Comparison of ENCODE assay signal across 8 mouse cellular contexts in the genomic region with DNA sequence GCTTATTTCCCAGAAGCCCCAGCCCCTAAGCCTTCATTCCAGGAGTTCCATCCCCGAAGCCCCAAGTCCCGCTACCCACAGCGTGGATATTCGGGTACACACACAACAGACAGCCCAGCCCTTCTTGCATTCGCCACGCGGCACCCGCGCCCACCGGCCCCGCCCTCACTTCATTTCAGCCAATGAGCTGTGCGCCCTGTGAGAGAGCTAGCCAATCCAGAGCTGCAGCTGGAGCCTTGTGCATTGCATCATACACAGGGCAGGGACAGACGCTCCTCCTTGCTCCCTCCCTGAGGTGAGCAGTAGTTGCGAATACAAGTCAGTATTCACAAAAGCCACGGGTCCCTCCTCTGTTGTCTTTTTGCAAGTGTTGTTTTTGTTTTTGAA. TPM values are rescaled to one million over a fixed set of nuclear protein-coding genes. Genes with fewer than 3 reads are reported as not detected.
DNase-seq lines count a peak whose midpoint lies in the region; ATAC-seq and TF ChIP-seq lines count a peak whose summit lies in the region.

Pycr1 (minus strand) TSS at position 169 of the 387 bp plus-strand sequence.

- TF ChIP-seq POLR2A in limb, embryonic 14.5 days (IDR thresholded peaks at IDR 0.05; ENCODE audit: borderline replicate concordance, extremely low read depth, insufficient read depth, insufficient read length), result peak; percentile 33; the same call in 1 of the 2 replicates

- H3K9me3 ChIP-seq in embryonic facial prominence, embryonic 13.5 days, result no peaks in the 10 kb centered on the region
- no peaks in the 10 kb centered on the region for H3K9me3 ChIP-seq in limb, embryonic 14.5 days (ENCODE audit: control insufficient read depth, low read length)
- no peaks in the 10 kb centered on the region for H3K9me3 ChIP-seq in midbrain, postnatal 0 days (ENCODE audit: low read length)

- peak; percentile 98 for ATAC-seq in embryonic facial prominence, embryonic 13.5 days (ENCODE audit: insufficient number of reproducible peaks, insufficient read depth, low FRiP score, low TSS enrichment, low read depth)
- peak; percentile 99 for ATAC-seq in limb, embryonic 14.5 days (ENCODE audit: low FRiP score, low read depth)
- peak; percentile 96 for ATAC-seq in midbrain, postnatal 0 days (ENCODE audit: low FRiP score)

- H3K9ac ChIP-seq in embryonic facial prominence, embryonic 13.5 days, result peak within 1 kb of the TSS; percentile 80
- peak within 1 kb of the TSS; percentile 73 for H3K9ac ChIP-seq in limb, embryonic 14.5 days (ENCODE audit: low read depth, low read length, severe bottlenecking)
- peak within 1 kb of the TSS; percentile 69 for H3K9ac ChIP-seq in midbrain, postnatal 0 days (replicated peaks; ENCODE audit: low read length, poor library complexity, severe bottlenecking)

- no peaks in the 10 kb centered on the region for H3K36me3 ChIP-seq in embryonic facial prominence, embryonic 13.5 days
- no peaks in the 10 kb centered on the region for H3K36me3 ChIP-seq in limb, embryonic 14.5 days (ENCODE audit: control insufficient read depth, insufficient read depth, low read length)
- H3K36me3 ChIP-seq in midbrain, postnatal 0 days (ENCODE audit: insufficient read depth, low read length), result no peaks in the 10 kb centered on the region

- peak within 1 kb of the TSS; percentile 78 for H3K27ac ChIP-seq in embryonic facial prominence, embryonic 13.5 days
- peak within 1 kb of the TSS; percentile 73 for H3K27ac ChIP-seq in limb, embryonic 14.5 days (replicated peaks; ENCODE audit: low read depth, low read length)
- H3K27ac ChIP-seq in midbrain, postnatal 0 days (ENCODE audit: low read depth, low read length), result peak within 1 kb of the TSS; percentile 3

- TF ChIP-seq CTCF in midbrain, postnatal 0 days (IDR thresholded peaks at IDR 0.05), result no peak

- peaks cover 26% of the 10 kb centered on the region for H3K4me1 ChIP-seq in embryonic facial prominence, embryonic 13.5 days
- peaks cover 14% of the 10 kb centered on the region for H3K4me1 ChIP-seq in limb, embryonic 14.5 days (ENCODE audit: control insufficient read depth, insufficient read depth, low read length)
- H3K4me1 ChIP-seq in midbrain, postnatal 0 days (ENCODE audit: insufficient read depth, low read length), result peaks cover 5% of the 10 kb centered on the region; the same call in 1 of the 2 replicates

- peaks cover 17% of the 10 kb centered on the region for H3K27me3 ChIP-seq in embryonic facial prominence, embryonic 13.5 days
- H3K27me3 ChIP-seq in limb, embryonic 14.5 days (ENCODE audit: control insufficient read depth, insufficient read depth, low read length), result no peaks in the 10 kb centered on the region
- no peaks in the 10 kb centered on the region for H3K27me3 ChIP-seq in midbrain, postnatal 0 days (ENCODE audit: insufficient read depth, low read length)

- WGBS in embryonic facial prominence, embryonic 13.5 days, result under 1% methylated on average over 15 of the region's 15 CpGs
- 0% methylated on average over 15 of the region's 15 CpGs for WGBS in limb, embryonic 14.5 days
- under 1% methylated on average over 15 of the region's 15 CpGs for WGBS in midbrain, postnatal 0 days

- H3K4me3 ChIP-seq in embryonic facial prominence, embryonic 13.5 days, result peak within 1 kb of the TSS; percentile 52
- H3K4me3 ChIP-seq in limb, embryonic 14.5 days (replicated peaks; ENCODE audit: low read length), result peak within 1 kb of the TSS; percentile 53
- H3K4me3 ChIP-seq in midbrain, postnatal 0 days (ENCODE audit: low read depth, low read length), result peak within 1 kb of the TSS; percentile 38

- H3K4me2 ChIP-seq in embryonic facial prominence, embryonic 13.5 days, result peak within 1 kb of the TSS; percentile 94
- peak within 1 kb of the TSS; percentile 91 for H3K4me2 ChIP-seq in limb, embryonic 14.5 days (replicated peaks; ENCODE audit: low read depth, low read length, severe bottlenecking)
- H3K4me2 ChIP-seq in midbrain, postnatal 0 days (ENCODE audit: low read depth, low read length, poor library complexity, severe bottlenecking), result peak within 1 kb of the TSS; percentile 78

- peak; percentile 97 for DNase-seq in 3134 (ENCODE audit: extremely low read depth, insufficient read length, low spot score)
- peak; percentile 96 for DNase-seq in adrenal gland, postnatal 36 days
- peak; percentile 93 for DNase-seq in heart, adult 8-10 months (ENCODE audit: low spot score)
- peak; percentile 95 for DNase-seq in kidney, adult 9 months
- peak; percentile 93 for DNase-seq in limb, embryonic 14.5 days (ENCODE audit: low spot score)
- peak; percentile 93 for DNase-seq in midbrain, postnatal 0 days (ENCODE audit: low spot score)
- peak; percentile 89 to 90 for DNase-seq in spleen, postnatal 14 days (ENCODE audit: low spot score in 2 of 2)

RNA-seq across cellular contexts. Expression of gene Pycr1, which starts in this region (rescaled TPM):
- total RNA-seq in adrenal gland, postnatal 36 days (2021), result 1 to 10 TPM; 1.1 to 1.5 TPM
- polyA plus RNA-seq in embryonic facial prominence, embryonic 13.5 days (2015; fragmentation: Nextera tagmentation; extraction: Ambion mirVana), result 27.7 and 34.9 TPM in 2 replicates
- total RNA-seq in heart, adult 8-10 months (2022), result 1 to 10 TPM in 3 of 4 experiments, under 1 TPM in 1; 0.91 to 2.8 (median 1.8) TPM
- polyA plus RNA-seq in limb, embryonic 14.5 days (2012; rRNA removed), result 66.4 and 78.8 TPM in 2 replicates
- 50.3 and 56.9 TPM in 2 replicates for polyA plus RNA-seq in limb, embryonic 14.5 days (2014; fragmentation: Nextera tagmentation; extraction: Ambion mirVana)
- total RNA-seq in midbrain, postnatal 0 days (2014; rRNA removed), result 8.6 and 10.8 TPM in 2 replicates
- polyA plus RNA-seq in midbrain, postnatal 0 days (2015; fragmentation: Nextera tagmentation; extraction: Ambion mirVana), result 10.4 and 11.7 TPM in 2 replicates

Comparison
In these comparisons a context has a peak if more than half of its experiments do, and no peak if none do; other contexts are left out.
1. Peak in every context shown above with its lines: DNase-seq, ATAC-seq, H3K4me3 ChIP-seq and H3K27ac ChIP-seq.
2. H3K27ac ChIP-seq: peak in every context shown above with its lines; median percentile 78 in embryonic facial prominence, embryonic 13.5 days; 73 in limb, embryonic 14.5 days; 3 in midbrain, postnatal 0 days.